Mouse (Mus musculus) bone marrow, adult 2 months (tissue): ENCODE measurements around the gene Rgs21. TPM values are rescaled to one million over a fixed set of nuclear protein-coding genes. Genes with fewer than 3 reads are reported as not detected.

ENCODE experiments used
- H3K27ac ChIP-seq: fragments of 200-500 bp; 2 replicates; pipeline ENCODE4 v1.5.1; 2012; ENCODE audit warnings: low read depth, mild to moderate bottlenecking, control low read depth, inconsistent platforms, low read length; ENCODE audit not compliant: control insufficient read depth, poor library complexity, insufficient read depth
- H3K4me1 ChIP-seq: fragments of 200-500 bp; 2 replicates; pipeline ENCODE4 v1.6.1; 2011; ENCODE audit warnings: low read length; ENCODE audit not compliant: control insufficient read depth, insufficient read depth
- H3K4me3 ChIP-seq: fragments of 200-500 bp; replicated peaks from 2 replicates; pipeline ENCODE3; 2011; ENCODE audit warnings: mild to moderate bottlenecking, low read depth, low read length, control low read depth; ENCODE audit not compliant: control insufficient read depth
- CTCF ChIP-seq: fragments of 200-500 bp; IDR thresholded peaks from 2 replicates; pipeline ENCODE4 v1.5.1; 2011; ENCODE audit warnings: low read length, control low read depth; ENCODE audit not compliant: control insufficient read depth, insufficient read depth
- POLR2A ChIP-seq: fragments of 200-500 bp; IDR thresholded peaks from 2 replicates; pipeline ENCODE4 v1.6.1; 2011; ENCODE audit warnings: low read depth, mild to moderate bottlenecking, control low read depth, low read length, borderline replicate concordance; ENCODE audit not compliant: control insufficient read depth
- WGBS: fragments of 180-500 bp; shearing (Covaris S2); methylation state at CpG from one replicate; pipeline ENCODE4 v1.1.7; 2018; 5-methylcytosine and 5-hydroxymethylcytosine counted together
- polyA plus RNA-seq: library from polyadenylated mRNA; stranded (reverse); fragments of >200 nt; gene quantifications from 2 replicates; pipeline ENCODE4 v1.2.4, GENCODE M21; 2011; ENCODE audit warnings: low replicate concordance; ENCODE audit not compliant: missing spikeins, insufficient read depth, insufficient read length

Rgs21 gene
- not detected in 2 replicates for polyA plus RNA-seq

DNA sequence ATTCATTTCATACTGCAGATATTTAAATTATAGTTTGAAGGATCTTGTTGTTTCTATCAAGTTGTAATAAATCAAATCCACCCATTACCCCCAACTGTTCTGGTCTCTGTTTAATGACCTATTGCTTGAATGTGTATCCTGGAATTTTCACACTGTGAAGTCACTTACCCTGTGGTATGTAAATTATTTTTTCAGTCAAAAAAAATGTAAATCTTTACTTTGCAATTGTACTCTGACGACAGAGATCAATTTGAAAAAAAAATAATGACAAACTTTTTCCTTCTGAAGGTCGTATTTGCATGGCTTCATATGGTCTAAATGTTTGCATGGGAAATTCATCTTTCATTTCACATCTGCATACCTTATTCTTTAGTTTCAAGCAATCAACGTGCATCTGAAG lies at the start of gene Rgs21:
Gene Rgs21, minus strand, starts transcription at position 101 of the 400 bp plus-strand sequence.
- H3K4me1 ChIP-seq = no peaks in the 10 kb centered on the region
- WGBS = 63% methylated on average over 3 of the region's 3 CpGs
- H3K4me3 ChIP-seq = no peak within 1 kb of the TSS
- TF ChIP-seq CTCF (no peak), POLR2A (no peak)
- H3K27ac ChIP-seq = no peak within 1 kb of the TSS

DNA sequence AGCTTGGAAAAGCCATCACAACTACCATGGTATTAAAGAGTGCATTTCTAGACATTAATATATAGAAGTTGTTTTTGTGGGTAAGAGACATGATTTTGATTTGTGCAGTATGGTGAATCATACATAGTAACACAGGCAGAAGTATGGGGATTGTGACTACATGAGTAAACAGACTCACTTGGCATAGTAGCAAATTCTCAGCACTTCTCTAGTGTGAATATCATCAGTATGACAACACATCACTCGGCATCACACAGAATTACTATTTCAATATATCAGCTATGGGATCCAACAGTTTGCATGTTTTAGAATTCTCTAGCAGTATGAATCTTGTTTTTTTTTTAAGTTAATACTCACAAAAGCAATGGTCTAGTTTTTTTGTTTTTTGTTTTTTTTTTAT lies 36.6 kb upstream of the Rgs21 start:
- TF ChIP-seq POLR2A (no peak), CTCF (no peak)
- no peak overlapping the region for H3K4me3 ChIP-seq
- no peaks in the 10 kb centered on the region for H3K4me1 ChIP-seq
- no peak overlapping the region for H3K27ac ChIP-seq
- WGBS = 88% methylated on average over 1 of the region's 1 CpGs

- WGBS = 47% methylated on average over 2 of the region's 2 CpGs
- TF ChIP-seq POLR2A = no peak
- no peak for TF ChIP-seq CTCF
These were observed 35.5 kb upstream of the Rgs21 start for GRCm38 (mm10) chr1:144602987-144603386.

DNA sequence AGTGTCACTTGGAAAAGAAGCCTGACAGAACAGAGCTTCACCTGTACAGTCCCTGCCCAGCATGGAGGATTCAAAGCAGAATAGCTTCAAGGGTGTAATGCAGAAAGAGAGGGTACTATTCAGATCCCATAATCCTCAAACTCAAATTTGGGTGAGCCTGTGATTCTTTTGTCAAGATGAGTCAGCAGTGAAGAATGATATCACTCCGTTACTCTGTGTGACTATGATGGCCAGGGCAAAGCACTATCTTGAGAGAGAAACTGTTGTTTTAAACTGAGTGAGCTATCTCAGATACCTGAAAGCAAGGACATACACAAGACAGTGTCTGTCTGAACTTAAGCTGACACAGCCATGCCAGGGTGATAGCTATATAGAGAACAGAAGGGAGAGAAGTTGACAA lies 11.9 kb upstream of the Rgs21 start:
- Histone ChIP-seq H3K4me3 (no peak overlapping the region), H3K4me1 (no peaks in the 10 kb centered on the region), H3K27ac (no peak overlapping the region)
- TF ChIP-seq POLR2A = no peak
- TF ChIP-seq CTCF = no peak
- WGBS = 67% methylated on average over 1 of the region's 1 CpGs

More at GRCm38 (mm10) chr1:144602987-144603386, 35.5 kb upstream of the Rgs21 start:
- H3K27ac ChIP-seq = no peak overlapping the region
- H3K4me3 ChIP-seq = no peak overlapping the region
- H3K4me1 ChIP-seq = no peaks in the 10 kb centered on the region

GRCm38 (mm10) chr1:144572972-144573371 lies 5.5 kb upstream of the Rgs21 start:
- Histone ChIP-seq H3K4me1 (no peaks in the 10 kb centered on the region), H3K27ac (no peak overlapping the region), H3K4me3 (no peak overlapping the region)
- no peak for TF ChIP-seq POLR2A
- TF ChIP-seq CTCF = no peak
- WGBS = 86% methylated on average over 2 of the region's 2 CpGs

DNA sequence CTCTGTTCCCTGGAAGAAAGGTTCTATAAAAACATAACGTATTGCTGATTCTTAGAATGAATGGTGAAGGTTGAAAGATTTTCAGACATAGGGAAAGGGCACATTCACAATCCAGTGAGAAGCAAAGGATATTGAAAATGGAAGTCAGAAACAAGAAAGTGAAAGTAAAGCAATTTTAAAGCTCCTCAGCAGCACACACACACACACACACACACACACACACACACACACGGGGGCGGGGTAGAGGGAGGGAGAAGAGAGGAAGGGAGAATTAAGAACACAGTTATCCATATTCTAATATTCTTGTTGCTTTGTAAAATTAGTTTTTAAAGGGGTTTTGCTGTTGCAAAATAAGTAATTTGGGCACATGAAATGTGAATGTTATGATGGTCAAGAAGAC lies 2.4 kb upstream of the Rgs21 start:
- no peak overlapping the region for H3K4me3 ChIP-seq
- no peak overlapping the region for H3K27ac ChIP-seq
- no peaks in the 10 kb centered on the region for H3K4me1 ChIP-seq
- 35% methylated on average over 3 of the region's 3 CpGs for WGBS
- no peak for TF ChIP-seq CTCF
- TF ChIP-seq POLR2A = no peak

DNA sequence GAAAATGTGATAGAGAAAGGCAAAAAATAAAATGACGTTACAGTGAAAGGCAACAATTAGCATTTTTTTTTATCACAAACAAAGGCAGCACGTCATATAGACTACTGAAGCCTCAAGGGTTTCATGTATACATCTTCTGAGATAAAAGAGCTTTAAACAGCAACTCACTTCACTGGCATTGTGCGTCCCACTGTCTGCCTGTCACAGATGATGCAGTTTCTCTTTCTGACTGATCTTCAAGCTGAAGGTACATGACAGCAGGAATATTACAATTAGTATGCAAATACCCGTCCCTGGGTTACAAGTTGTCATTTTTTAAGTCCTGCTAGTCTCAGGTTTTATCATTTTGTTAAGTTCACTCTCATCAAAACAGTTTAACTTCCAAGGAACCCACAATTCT lies 22.3 kb downstream of the Rgs21 start:
- Histone ChIP-seq H3K27ac (no peak overlapping the region), H3K4me3 (no peak overlapping the region), H3K4me1 (no peaks in the 10 kb centered on the region)
- 82% methylated on average over 4 of the region's 4 CpGs for WGBS
- TF ChIP-seq CTCF (no peak), POLR2A (no peak)

- 87% methylated on average over 6 of the region's 6 CpGs for WGBS
- no peak for TF ChIP-seq CTCF
- no peak for TF ChIP-seq POLR2A
These were observed 22.9 kb downstream of the Rgs21 start for GRCm38 (mm10) chr1:144544497-144544961.

GRCm38 (mm10) chr1:144531746-144532145 lies 35.7 kb downstream of the Rgs21 start:
- no peaks in the 10 kb centered on the region for H3K4me1 ChIP-seq
- H3K27ac ChIP-seq = no peak overlapping the region
- H3K4me3 ChIP-seq = no peak overlapping the region
- 84% methylated on average over 1 of the region's 1 CpGs for WGBS
- TF ChIP-seq POLR2A (no peak), CTCF (no peak)

More at GRCm38 (mm10) chr1:144544497-144544961, 22.9 kb downstream of the Rgs21 start:
- no peaks in the 10 kb centered on the region for H3K4me1 ChIP-seq
- H3K27ac ChIP-seq = no peak overlapping the region
- no peak overlapping the region for H3K4me3 ChIP-seq
